Comparison of ENCODE assay signal across 27 mouse cellular contexts in genomic region chr2:47991132-47991531, GRCm38 (mm10).
"Had no signal": no experiment of that assay in that cellular context is flagged by ENCODE, and none has a peak within 500 bp of the region (broad histone marks: within the 10 kb centered on the region; RNA-seq: fewer than 3 reads in every experiment).

No protein-coding gene starts in this region.

- H3K9ac ChIP-seq: heart, embryonic 13.5 days; heart, embryonic 15.5 days; hindbrain, embryonic 12.5 days; hindbrain, embryonic 14.5 days; intestine, embryonic 15.5 days; limb, embryonic 12.5 days; liver, embryonic 13.5 days had no signal

- H3K4me2 ChIP-seq: heart, embryonic 11.5 days; heart, embryonic 13.5 days; heart, embryonic 15.5 days; hindbrain, embryonic 12.5 days; hindbrain, embryonic 14.5 days; intestine, embryonic 15.5 days; limb, embryonic 12.5 days; liver, embryonic 11.5 days; liver, embryonic 13.5 days had no signal

- H3K36me3 ChIP-seq: heart, embryonic 13.5 days; heart, embryonic 15.5 days; hindbrain, embryonic 12.5 days; intestine, embryonic 15.5 days; limb, embryonic 10.5 days; limb, embryonic 12.5 days; liver, embryonic 13.5 days had no signal

- H3K4me1 ChIP-seq: heart, embryonic 13.5 days; heart, embryonic 15.5 days; hindbrain, embryonic 12.5 days; intestine, embryonic 15.5 days; limb, embryonic 10.5 days; limb, embryonic 12.5 days; liver, embryonic 13.5 days had no signal

- H3K4me3 ChIP-seq: heart, adult 2 months; heart, embryonic 13.5 days; heart, embryonic 15.5 days; hindbrain, embryonic 12.5 days; intestine, embryonic 15.5 days; layer of hippocampus, adult 2 months; left cerebral cortex, adult 2 months; limb, embryonic 10.5 days; limb, embryonic 12.5 days; liver, embryonic 13.5 days had no signal

- DNase-seq: gastrocnemius, postnatal 14 days; gastrocnemius, postnatal 36 days; heart, adult 11 months; heart, adult 2 months; heart, postnatal 14 days; heart, postnatal 36 days; kidney, adult 18-20 months; kidney, adult 8-10 months; kidney, postnatal 10 days; kidney, postnatal 25 days; kidney, postnatal 4 days; liver; liver, embryonic 13.5 days had no signal

- ATAC-seq: hindbrain, embryonic 16.5 days; inflammation-experienced regulatory T-cells, adult 6 months; intestine, embryonic 15.5 days; intestine, postnatal 0 days had no signal

- H3K27ac ChIP-seq: heart, adult 2 months; heart, embryonic 13.5 days; heart, embryonic 15.5 days; hindbrain, embryonic 12.5 days; hindbrain, embryonic 14.5 days; intestine, embryonic 15.5 days; layer of hippocampus, adult 2 months; left cerebral cortex, adult 2 months; limb, embryonic 10.5 days; limb, embryonic 12.5 days; liver, embryonic 13.5 days had no signal

- H3K9me3 ChIP-seq: heart, embryonic 13.5 days; heart, embryonic 15.5 days; hindbrain, embryonic 12.5 days; intestine, embryonic 15.5 days; limb, embryonic 10.5 days; limb, embryonic 12.5 days; liver, embryonic 13.5 days had no signal

- H3K27me3 ChIP-seq: heart, embryonic 13.5 days; heart, embryonic 15.5 days; hindbrain, embryonic 12.5 days; intestine, embryonic 15.5 days; limb, embryonic 12.5 days; liver, embryonic 13.5 days had no signal
